Mouse (Mus musculus): Measurements from ENCODE around the gene Txndc16. TPM values are rescaled to one million over a fixed set of nuclear protein-coding genes. Genes with fewer than 3 reads are reported as not detected.

Txndc16 gene
- polyA plus RNA-seq, 1 experiment from 2014 or later: 42.0 TPM

DNA sequence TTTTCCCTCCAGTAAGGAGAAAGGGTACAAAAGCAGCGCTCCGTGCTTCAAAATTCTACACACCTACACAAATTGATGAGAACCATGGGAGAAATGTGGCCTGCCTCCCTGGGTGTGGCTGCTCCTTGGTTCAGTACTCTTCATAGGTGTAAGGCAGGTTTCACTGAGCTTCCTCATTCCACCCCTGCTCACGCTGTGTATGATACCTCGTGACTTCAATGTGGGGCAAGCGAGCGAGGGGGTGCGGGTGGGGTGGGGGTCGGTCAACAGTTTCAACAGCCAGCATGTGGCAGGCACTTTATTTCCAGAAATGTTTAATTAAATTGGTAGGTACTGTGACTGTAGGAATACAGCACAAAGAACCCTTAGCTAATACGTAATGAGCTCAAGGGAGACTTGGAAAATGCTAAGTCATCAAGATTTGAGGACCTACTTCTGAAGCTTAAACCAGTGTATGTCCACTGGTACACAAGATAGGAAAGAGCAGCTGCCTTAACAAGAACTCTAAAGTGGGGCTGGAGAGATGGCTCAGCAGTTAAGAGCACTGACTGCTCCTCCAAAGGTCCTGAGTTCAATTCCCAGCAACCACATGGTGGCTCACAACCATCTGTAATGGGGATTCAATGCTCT is 3.3 kb downstream of the Txndc16 start:
- Histone ChIP-seq H3K9ac (ENCODE audit: low read depth, low read length) (no peak overlapping the region), H3K36me3 (ENCODE audit: control insufficient read depth, insufficient read depth, low read length) (no peaks in the 10 kb centered on the region), H3K4me2 (ENCODE audit: low read length) (no peak overlapping the region), H3K9me3 (replicated peaks; ENCODE audit: control insufficient read depth, low read length, poor library complexity, severe bottlenecking) (no peaks in the 10 kb centered on the region), H3K27me3 (ENCODE audit: control insufficient read depth, insufficient read depth, low read depth, low read length) (no peaks in the 10 kb centered on the region), H3K27ac (ENCODE audit: low read length) (no peak overlapping the region), H3K4me3 (ENCODE audit: low read depth, low read length) (no peak overlapping the region), H3K4me1 (ENCODE audit: control insufficient read depth, insufficient read depth, low read length) (peaks cover 18% of the 10 kb centered on the region)
- ATAC-seq: no peak
- 97% methylated on average over 9 of the region's 9 CpGs for WGBS

DNA sequence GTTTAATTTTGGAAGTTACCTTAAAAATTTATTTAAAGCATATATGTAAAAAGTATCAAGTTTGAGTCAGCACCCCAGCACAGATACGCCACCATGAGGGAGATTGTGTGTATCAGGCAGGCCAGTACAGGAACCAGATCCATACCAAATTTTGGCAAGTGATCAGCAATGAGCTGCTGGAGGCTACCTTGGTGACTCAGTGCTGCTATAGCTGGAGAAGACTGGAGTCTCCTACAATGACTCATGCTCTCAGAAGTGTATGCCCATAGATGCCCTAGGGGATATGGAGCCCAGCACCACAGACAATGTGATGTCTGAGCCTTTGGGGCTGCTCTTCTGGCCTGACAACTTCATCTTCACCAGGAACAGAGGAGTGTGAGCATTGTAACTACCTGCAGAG is 8.7 kb downstream of the Txndc16 start:
- no peaks in the 10 kb centered on the region for H3K9me3 ChIP-seq (replicated peaks; ENCODE audit: control insufficient read depth, low read length, poor library complexity, severe bottlenecking)
- no peak for ATAC-seq
- WGBS: 92% methylated on average over 1 of the region's 1 CpGs
- no peak overlapping the region for H3K4me2 ChIP-seq (ENCODE audit: low read length)
- H3K27ac ChIP-seq (ENCODE audit: low read length): no peak overlapping the region
- H3K9ac ChIP-seq (ENCODE audit: low read depth, low read length): no peak overlapping the region
- no peaks in the 10 kb centered on the region for H3K4me1 ChIP-seq (ENCODE audit: control insufficient read depth, insufficient read depth, low read length)
- H3K4me3 ChIP-seq (ENCODE audit: low read depth, low read length): no peak overlapping the region
- H3K27me3 ChIP-seq (ENCODE audit: control insufficient read depth, insufficient read depth, low read depth, low read length): no peaks in the 10 kb centered on the region
- peaks cover 6% of the 10 kb centered on the region for H3K36me3 ChIP-seq (ENCODE audit: control insufficient read depth, insufficient read depth, low read length)

DNA sequence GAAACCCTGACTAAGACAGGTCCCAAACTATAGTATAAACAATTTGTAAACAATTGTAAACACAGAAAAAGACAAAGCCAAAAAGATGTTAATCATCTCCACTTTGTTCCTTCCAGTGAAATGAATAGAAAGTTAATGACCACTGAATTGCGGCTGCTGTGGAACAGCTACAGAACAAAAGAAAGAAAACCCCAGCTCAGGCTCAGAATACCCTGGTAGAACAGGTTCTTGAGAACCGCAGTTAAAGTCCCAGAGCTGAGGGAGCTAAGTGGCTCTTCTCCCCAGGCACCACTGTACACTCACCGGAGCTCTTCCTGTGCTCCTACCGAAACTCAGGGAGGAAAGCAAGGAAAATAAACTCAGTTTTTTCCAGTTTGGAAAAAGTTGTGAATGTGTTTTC is 9.4 kb downstream of the Txndc16 start:
- Histone ChIP-seq H3K4me3 (ENCODE audit: low read depth, low read length) (no peak overlapping the region), H3K9me3 (replicated peaks; ENCODE audit: control insufficient read depth, low read length, poor library complexity, severe bottlenecking) (no peaks in the 10 kb centered on the region), H3K36me3 (ENCODE audit: control insufficient read depth, insufficient read depth, low read length) (peaks cover 6% of the 10 kb centered on the region), H3K27me3 (ENCODE audit: control insufficient read depth, insufficient read depth, low read depth, low read length) (no peaks in the 10 kb centered on the region), H3K4me1 (ENCODE audit: control insufficient read depth, insufficient read depth, low read length) (no peaks in the 10 kb centered on the region), H3K27ac (ENCODE audit: low read length) (no peak overlapping the region), H3K4me2 (ENCODE audit: low read length) (no peak overlapping the region), H3K9ac (ENCODE audit: low read depth, low read length) (no peak overlapping the region)
- ATAC-seq: no peak
- 78% methylated on average over 4 of the region's 4 CpGs for WGBS

DNA sequence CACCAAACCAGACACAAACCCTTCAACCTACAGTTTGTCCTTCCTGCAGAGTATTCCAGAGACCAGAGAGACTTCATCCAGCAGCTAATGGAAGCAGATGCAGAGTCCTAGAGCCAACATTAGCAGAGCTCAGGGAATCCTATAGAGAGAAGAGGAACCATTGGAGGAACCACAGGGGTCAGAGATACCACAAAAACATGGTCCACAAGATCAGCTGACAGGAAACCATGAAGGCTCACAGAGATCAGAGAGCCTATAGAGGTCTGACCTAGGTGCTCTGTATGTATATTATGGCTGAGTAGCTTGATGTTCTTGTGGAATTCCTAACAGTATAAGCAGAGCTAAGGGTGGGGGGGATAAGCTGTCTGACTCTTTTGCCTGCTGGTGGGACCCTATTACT is 19.5 kb downstream of the Txndc16 start:
- H3K9me3 ChIP-seq (replicated peaks; ENCODE audit: control insufficient read depth, low read length, poor library complexity, severe bottlenecking): no peaks in the 10 kb centered on the region
- no peaks in the 10 kb centered on the region for H3K27me3 ChIP-seq (ENCODE audit: control insufficient read depth, insufficient read depth, low read depth, low read length)
- H3K9ac ChIP-seq (ENCODE audit: low read depth, low read length): no peak overlapping the region
- H3K4me3 ChIP-seq (ENCODE audit: low read depth, low read length): no peak overlapping the region
- peaks cover 10% of the 10 kb centered on the region; the same call in 1 of the 2 replicates for H3K36me3 ChIP-seq (ENCODE audit: control insufficient read depth, insufficient read depth, low read length)
- H3K4me1 ChIP-seq (ENCODE audit: control insufficient read depth, insufficient read depth, low read length): no peaks in the 10 kb centered on the region
- no peak overlapping the region for H3K27ac ChIP-seq (ENCODE audit: low read length)
- no peak for ATAC-seq
- no peak overlapping the region for H3K4me2 ChIP-seq (ENCODE audit: low read length)

DNA sequence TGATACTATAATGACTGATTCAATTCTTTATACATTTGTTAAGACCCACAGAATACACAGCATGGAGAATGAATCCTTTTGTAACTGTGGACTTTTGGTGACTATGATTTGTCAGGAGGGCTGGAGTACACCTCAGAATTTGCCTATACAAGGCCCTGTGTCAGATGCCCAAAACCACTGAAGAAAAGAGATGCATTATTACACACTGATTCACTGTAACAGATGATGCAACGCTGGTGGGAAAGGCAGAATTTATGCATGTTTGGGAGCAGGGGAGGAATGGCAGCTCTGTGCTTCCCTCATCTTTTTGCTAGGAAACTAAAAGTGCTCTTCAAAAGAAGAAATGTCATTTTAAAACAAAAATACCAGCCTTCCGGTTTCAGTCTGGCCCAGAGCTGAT is 29.1 kb downstream of the Txndc16 start:
- no peaks in the 10 kb centered on the region for H3K9me3 ChIP-seq (replicated peaks; ENCODE audit: control insufficient read depth, low read length, poor library complexity, severe bottlenecking)
- H3K4me2 ChIP-seq (ENCODE audit: low read length): no peak overlapping the region
- H3K27ac ChIP-seq (ENCODE audit: low read length): no peak overlapping the region
- WGBS: 81% methylated on average over 2 of the region's 2 CpGs
- H3K27me3 ChIP-seq (ENCODE audit: control insufficient read depth, insufficient read depth, low read depth, low read length): no peaks in the 10 kb centered on the region
- H3K4me3 ChIP-seq (ENCODE audit: low read depth, low read length): no peak overlapping the region
- no peaks in the 10 kb centered on the region for H3K4me1 ChIP-seq (ENCODE audit: control insufficient read depth, insufficient read depth, low read length)
- no peak for ATAC-seq
- no peaks in the 10 kb centered on the region for H3K36me3 ChIP-seq (ENCODE audit: control insufficient read depth, insufficient read depth, low read length)
- H3K9ac ChIP-seq (ENCODE audit: low read depth, low read length): no peak overlapping the region

DNA sequence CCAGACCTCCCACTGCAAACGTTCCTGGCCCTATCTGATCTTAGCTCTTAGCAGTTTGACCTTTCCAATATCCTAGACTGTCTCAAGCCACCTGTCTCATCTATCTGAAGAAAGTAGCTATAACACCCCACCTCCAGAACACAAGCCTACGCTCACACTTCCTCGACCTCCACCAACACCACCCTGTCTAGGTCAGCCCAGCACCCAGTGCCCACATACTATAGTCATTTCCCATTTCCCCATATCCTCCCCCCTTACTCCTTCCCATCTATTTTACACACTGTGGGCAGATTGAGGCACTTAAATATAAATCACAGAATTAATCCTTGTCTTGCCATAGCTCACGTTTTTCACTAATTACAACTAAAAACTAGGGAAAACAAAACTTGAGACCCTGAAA is 38.5 kb downstream of the Txndc16 start:
- Histone ChIP-seq H3K9ac (ENCODE audit: low read depth, low read length) (no peak overlapping the region), H3K9me3 (replicated peaks; ENCODE audit: control insufficient read depth, low read length, poor library complexity, severe bottlenecking) (no peaks in the 10 kb centered on the region), H3K4me2 (ENCODE audit: low read length) (no peak overlapping the region), H3K4me3 (ENCODE audit: low read depth, low read length) (no peak overlapping the region), H3K4me1 (ENCODE audit: control insufficient read depth, insufficient read depth, low read length) (no peaks in the 10 kb centered on the region), H3K27me3 (ENCODE audit: control insufficient read depth, insufficient read depth, low read depth, low read length) (no peaks in the 10 kb centered on the region), H3K27ac (ENCODE audit: low read length) (no peak overlapping the region), H3K36me3 (ENCODE audit: control insufficient read depth, insufficient read depth, low read length) (peaks cover 8% of the 10 kb centered on the region; the same call in 1 of the 2 replicates)
- 94% methylated on average over 4 of the region's 4 CpGs for WGBS
- no peak for ATAC-seq

DNA sequence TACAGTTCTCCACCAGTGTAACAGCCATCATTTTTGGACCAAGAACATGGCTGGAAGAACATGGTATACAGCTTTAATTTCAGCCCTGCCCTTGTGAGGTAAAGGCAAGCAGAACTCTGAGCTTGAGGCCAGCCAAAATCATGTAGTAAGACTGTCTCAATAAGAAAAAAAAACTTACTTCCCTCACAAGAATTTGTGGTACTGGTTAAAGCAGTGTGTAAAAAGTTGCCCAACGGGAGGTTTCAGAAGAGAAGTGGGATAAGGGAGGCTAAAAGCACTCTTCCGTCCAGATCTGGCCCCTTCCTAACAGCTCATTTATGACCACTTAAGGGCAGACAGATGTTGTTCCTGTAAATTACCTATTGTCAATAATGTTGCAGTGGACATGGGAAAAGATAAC is 40.5 kb downstream of the Txndc16 start:
- Histone ChIP-seq H3K27ac (ENCODE audit: low read length) (no peak overlapping the region), H3K4me3 (ENCODE audit: low read depth, low read length) (no peak overlapping the region), H3K27me3 (ENCODE audit: control insufficient read depth, insufficient read depth, low read depth, low read length) (no peaks in the 10 kb centered on the region), H3K4me2 (ENCODE audit: low read length) (no peak overlapping the region), H3K36me3 (ENCODE audit: control insufficient read depth, insufficient read depth, low read length) (peaks cover 8% of the 10 kb centered on the region; the same call in 1 of the 2 replicates), H3K9me3 (replicated peaks; ENCODE audit: control insufficient read depth, low read length, poor library complexity, severe bottlenecking) (no peaks in the 10 kb centered on the region), H3K4me1 (ENCODE audit: control insufficient read depth, insufficient read depth, low read length) (no peaks in the 10 kb centered on the region), H3K9ac (ENCODE audit: low read depth, low read length) (no peak overlapping the region)
- 92% methylated on average over 2 of the region's 2 CpGs for WGBS
- no peak for ATAC-seq

DNA sequence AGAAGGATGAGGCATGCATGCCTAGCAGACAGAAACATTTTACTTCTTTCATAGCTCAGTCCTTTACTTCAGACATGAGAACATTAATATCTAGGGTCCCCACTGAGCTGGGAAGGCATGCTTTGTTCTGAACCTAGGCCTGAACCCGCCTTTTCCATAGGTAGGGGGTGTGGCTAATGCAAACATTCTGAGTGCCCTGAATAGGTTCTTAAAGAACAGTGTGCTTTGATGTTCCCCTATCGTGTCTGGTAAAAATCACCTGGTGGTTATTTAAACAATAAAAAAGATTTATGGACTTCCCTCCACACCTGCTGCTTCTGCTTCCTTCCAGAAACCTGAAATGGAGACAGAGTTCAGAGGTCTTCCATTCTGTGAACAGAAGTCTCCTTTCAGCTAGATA is 40.9 kb downstream of the Txndc16 start:
- H3K4me2 ChIP-seq (ENCODE audit: low read length): no peak overlapping the region
- H3K4me3 ChIP-seq (ENCODE audit: low read depth, low read length): no peak overlapping the region
- H3K27ac ChIP-seq (ENCODE audit: low read length): no peak overlapping the region
- H3K4me1 ChIP-seq (ENCODE audit: control insufficient read depth, insufficient read depth, low read length): no peaks in the 10 kb centered on the region
- ATAC-seq: no peak
- no peaks in the 10 kb centered on the region for H3K27me3 ChIP-seq (ENCODE audit: control insufficient read depth, insufficient read depth, low read depth, low read length)
- peaks cover 8% of the 10 kb centered on the region; the same call in 1 of the 2 replicates for H3K36me3 ChIP-seq (ENCODE audit: control insufficient read depth, insufficient read depth, low read length)
- WGBS: 86% methylated on average over 2 of the region's 2 CpGs
- H3K9ac ChIP-seq (ENCODE audit: low read depth, low read length): no peak overlapping the region
- H3K9me3 ChIP-seq (replicated peaks; ENCODE audit: control insufficient read depth, low read length, poor library complexity, severe bottlenecking): no peaks in the 10 kb centered on the region

DNA sequence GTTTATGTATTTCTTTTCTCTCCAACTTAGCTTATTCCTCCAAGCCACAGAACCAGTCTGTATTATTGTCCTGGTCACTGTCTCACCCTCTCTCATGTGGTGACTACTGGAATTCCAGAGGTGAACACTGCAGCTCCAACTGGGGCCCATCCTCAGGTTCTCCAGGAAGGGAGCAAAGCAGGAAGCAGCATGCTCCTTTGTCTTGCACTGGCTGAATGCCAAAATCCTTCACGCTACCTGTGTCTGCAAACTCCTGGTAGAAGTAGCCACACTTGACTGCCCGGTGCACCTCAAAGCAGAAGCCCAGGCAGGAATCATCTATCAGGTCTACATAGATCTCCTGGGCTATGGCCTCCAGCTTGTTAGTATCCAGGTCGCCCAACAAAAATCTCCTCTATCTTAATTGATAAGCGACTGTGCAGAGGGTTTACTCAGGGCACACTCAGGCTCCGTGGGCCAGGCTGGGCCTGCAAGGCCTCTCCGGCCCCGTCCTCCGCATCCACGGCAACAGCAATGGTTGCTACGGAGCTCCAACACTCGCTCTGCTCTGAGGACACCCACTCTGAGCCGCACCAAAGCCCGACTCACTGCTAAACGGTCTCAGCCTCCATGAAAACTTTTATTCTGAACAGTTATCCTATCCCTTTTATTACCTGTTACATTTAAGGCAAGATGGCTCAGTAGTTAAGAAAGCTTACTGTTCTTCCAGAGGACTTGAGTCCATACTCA is 45.0 kb downstream of the Txndc16 start:
- 67% methylated on average over 14 of the region's 14 CpGs for WGBS
- no peak overlapping the region for H3K27ac ChIP-seq (ENCODE audit: low read length)
- no peaks in the 10 kb centered on the region for H3K9me3 ChIP-seq (replicated peaks; ENCODE audit: control insufficient read depth, low read length, poor library complexity, severe bottlenecking)
- no peak overlapping the region for H3K4me3 ChIP-seq (ENCODE audit: low read depth, low read length)
- no peak overlapping the region for H3K4me2 ChIP-seq (ENCODE audit: low read length)
- H3K4me1 ChIP-seq (ENCODE audit: control insufficient read depth, insufficient read depth, low read length): no peaks in the 10 kb centered on the region
- H3K36me3 ChIP-seq (ENCODE audit: control insufficient read depth, insufficient read depth, low read length): peaks cover 2% of the 10 kb centered on the region; the same call in 1 of the 2 replicates
- no peak overlapping the region for H3K9ac ChIP-seq (ENCODE audit: low read depth, low read length)
- no peak for ATAC-seq
- no peaks in the 10 kb centered on the region for H3K27me3 ChIP-seq (ENCODE audit: control insufficient read depth, insufficient read depth, low read depth, low read length)

Measured in midbrain, embryonic 16.5 days (tissue).